Mouse (Mus musculus) heart, embryonic 16.5 days (tissue): Measurements from ENCODE around the gene 2210017I01Rik. TPM values are rescaled to one million over a fixed set of nuclear protein-coding genes. Genes with fewer than 3 reads are reported as not detected.

Experiments
- ATAC-seq: fragments of 200-750 bp; cut with Nextera tagmentation; replicated peaks from 2 replicates; pipeline ENCODE4 v1.8.0; 2017; ENCODE audit warnings: moderate number of reproducible peaks; ENCODE audit not compliant: insufficient read depth, low FRiP score; ENCODE audit errors: extremely low read depth
- H3K27ac ChIP-seq: fragments of 300-500 bp; sonication (generic); 2 replicates; pipeline ENCODE4 v1.5.1; 2014; ENCODE audit warnings: mild to moderate bottlenecking, low read length, control low read depth, moderate library complexity
- H3K27me3 ChIP-seq: fragments of 300-500 bp; sonication (generic); 2 replicates; pipeline ENCODE4 v1.6.1; 2014; ENCODE audit warnings: low read length, mixed read lengths; ENCODE audit not compliant: control insufficient read depth, insufficient read depth
- H3K36me3 ChIP-seq: fragments of 300-500 bp; sonication (generic); 2 replicates; pipeline ENCODE4 v1.6.1; 2014; ENCODE audit not compliant: control insufficient read depth, insufficient read depth
- H3K4me1 ChIP-seq: fragments of 300-500 bp; sonication (generic); 2 replicates; pipeline ENCODE4 v1.6.1; 2014; ENCODE audit warnings: low read length, mixed read lengths; ENCODE audit not compliant: control insufficient read depth, insufficient read depth
- H3K4me2 ChIP-seq: fragments of 300-500 bp; sonication (generic); 2 replicates; pipeline ENCODE4 v1.6.1; 2014; ENCODE audit warnings: low read depth, mild to moderate bottlenecking, control low read depth, low read length
- H3K4me3 ChIP-seq: fragments of 300-500 bp; sonication (generic); 2 replicates; pipeline ENCODE4 v1.5.1; 2014; ENCODE audit warnings: mild to moderate bottlenecking, control low read depth, low read length
- H3K9ac ChIP-seq: fragments of 300-500 bp; sonication (generic); 2 replicates; pipeline ENCODE4 v1.6.1; 2014; ENCODE audit warnings: low read length, control low read depth
- H3K9me3 ChIP-seq: fragments of 300-500 bp; sonication (generic); replicated peaks from 2 replicates; pipeline ENCODE4 v1.6.1; 2016; ENCODE audit warnings: low read length; ENCODE audit not compliant: control insufficient read depth
- WGBS: fragments of 180-500 bp; shearing (Covaris S2); extraction: QIAGEN DNeasy Blood & Tissue Kit; methylation state at CpG from one replicate; pipeline ENCODE4 v1.1.7; 2014; 5-methylcytosine and 5-hydroxymethylcytosine counted together
- polyA plus RNA-seq: library from polyadenylated mRNA; unstranded; fragments of >200 nt; fragmentation: Nextera tagmentation; extraction: Ambion mirVana; gene quantifications from 2 replicates; pipeline ENCODE4 v1.2.1, GENCODE M21; 2015

2210017I01Rik gene
- polyA plus RNA-seq, result not detected in 2 replicates

DNA sequence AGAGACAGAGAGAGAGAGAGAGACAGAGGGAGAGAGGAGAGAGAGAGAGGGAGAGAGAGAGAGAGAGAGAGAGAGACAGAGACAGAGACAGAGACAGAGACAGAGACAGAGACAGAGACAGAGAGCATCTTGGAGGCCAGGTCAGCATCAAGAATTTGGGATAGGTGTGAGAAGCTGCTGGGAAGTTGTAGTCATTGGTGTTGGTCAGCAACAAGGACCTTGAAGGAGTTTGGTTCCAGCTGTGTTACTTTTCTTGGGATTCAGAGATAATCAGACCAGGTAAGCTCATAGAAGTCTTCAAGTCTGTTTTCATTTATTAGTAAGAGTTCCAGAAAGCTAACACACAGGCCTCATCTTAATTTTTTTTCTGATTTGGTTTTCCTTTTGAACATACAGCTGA, at the start of gene 2210017I01Rik:
Gene 2210017I01Rik (minus strand): TSS at position 101 of the 400 bp plus-strand sequence.
- Histone ChIP-seq H3K36me3 (no peaks in the 10 kb centered on the region), H3K4me1 (no peaks in the 10 kb centered on the region), H3K4me3 (no peak within 1 kb of the TSS), H3K27ac (no peak within 1 kb of the TSS), H3K27me3 (no peaks in the 10 kb centered on the region), H3K9ac (no peak within 1 kb of the TSS), H3K4me2 (no peak within 1 kb of the TSS), H3K9me3 (no peaks in the 10 kb centered on the region)
- ATAC-seq, result no peak

DNA sequence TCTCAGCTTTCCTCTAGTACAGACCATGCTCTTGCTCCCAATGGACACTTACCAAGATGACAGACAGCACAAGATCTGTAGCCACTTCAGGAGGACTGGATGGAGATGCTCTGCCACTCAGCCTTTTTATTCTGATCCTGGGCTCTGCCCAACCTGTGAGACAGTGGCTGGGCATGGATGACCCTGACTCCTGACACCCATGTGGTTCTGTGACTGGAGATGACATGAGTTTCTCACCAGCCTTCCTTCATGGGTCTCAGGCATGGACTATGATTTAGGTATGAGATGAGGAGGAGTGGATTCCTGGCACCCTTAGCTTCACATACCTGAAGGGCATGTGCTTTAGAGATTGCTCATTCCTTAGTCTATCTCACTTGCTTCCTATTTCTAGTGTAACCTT, 49.5 kb upstream of the 2210017I01Rik start, which contains the start of gene Lce1b:
Gene Lce1b (minus strand): TSS at position 101 of the 400 bp plus-strand sequence.
- no peak for ATAC-seq
- H3K9ac ChIP-seq, result no peak within 1 kb of the TSS
- H3K36me3 ChIP-seq, result no peaks in the 10 kb centered on the region
- H3K4me2 ChIP-seq, result no peak within 1 kb of the TSS
- no peak within 1 kb of the TSS for H3K4me3 ChIP-seq
- no peaks in the 10 kb centered on the region for H3K4me1 ChIP-seq
- no peak within 1 kb of the TSS for H3K27ac ChIP-seq
- no peaks in the 10 kb centered on the region for H3K27me3 ChIP-seq
- H3K9me3 ChIP-seq, result no peaks in the 10 kb centered on the region

DNA sequence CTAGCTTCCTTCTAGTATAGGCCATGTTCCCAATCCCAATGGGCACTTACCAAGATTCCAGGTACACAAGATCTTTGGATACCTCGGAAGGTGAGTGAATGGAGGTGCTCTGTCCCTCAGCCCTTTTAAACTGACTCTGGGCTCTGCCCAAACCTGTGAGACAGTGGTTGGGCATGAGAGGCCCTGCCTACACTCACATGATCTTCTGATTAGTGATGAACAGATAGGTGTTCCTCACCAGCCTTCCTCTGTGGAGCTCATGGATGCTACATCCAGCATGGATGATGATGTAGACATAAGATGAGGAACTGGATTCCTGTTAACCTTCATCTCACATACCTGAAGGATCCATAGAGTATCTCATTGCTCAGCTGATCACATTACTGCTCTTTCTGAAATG, 40.9 kb upstream of the 2210017I01Rik start, which contains the start of gene Lce1a1:
Gene Lce1a1 (minus strand): TSS at position 101 of the 400 bp plus-strand sequence.
- no peaks in the 10 kb centered on the region for H3K27me3 ChIP-seq
- H3K4me3 ChIP-seq, result no peak within 1 kb of the TSS
- H3K36me3 ChIP-seq, result no peaks in the 10 kb centered on the region
- 73% methylated on average over 1 of the region's 1 CpGs for WGBS
- H3K9ac ChIP-seq, result no peak within 1 kb of the TSS
- no peak within 1 kb of the TSS for H3K27ac ChIP-seq
- no peaks in the 10 kb centered on the region for H3K9me3 ChIP-seq
- H3K4me1 ChIP-seq, result no peaks in the 10 kb centered on the region
- H3K4me2 ChIP-seq, result no peak within 1 kb of the TSS
- no peak for ATAC-seq

GRCm38 (mm10) chr3:92639854-92640253, 32.6 kb upstream of the 2210017I01Rik start:
- Histone ChIP-seq H3K27ac (no peak overlapping the region), H3K27me3 (no peaks in the 10 kb centered on the region), H3K9me3 (no peaks in the 10 kb centered on the region), H3K36me3 (no peaks in the 10 kb centered on the region), H3K4me3 (no peak overlapping the region), H3K4me2 (no peak overlapping the region), H3K4me1 (no peaks in the 10 kb centered on the region), H3K9ac (no peak overlapping the region)
- no peak for ATAC-seq
- WGBS, result 89% methylated on average over 15 of the region's 15 CpGs

DNA sequence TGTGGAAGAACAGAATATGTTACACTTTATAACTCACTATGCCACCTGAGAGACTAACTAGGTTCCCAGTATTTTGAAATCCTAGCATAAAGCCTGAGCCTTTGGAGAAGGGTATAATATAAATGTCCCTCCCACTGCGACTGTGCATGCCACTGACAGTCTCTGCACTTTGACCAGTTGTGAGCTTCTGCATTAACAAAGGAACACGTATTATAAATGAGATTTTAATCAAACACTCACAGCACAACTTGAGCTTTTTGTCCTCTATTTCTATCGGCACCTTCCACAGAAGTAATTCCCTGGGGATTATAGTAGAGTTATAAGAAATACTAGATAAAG, 31.3 kb upstream of the 2210017I01Rik start:
- no peak overlapping the region for H3K9ac ChIP-seq
- no peak overlapping the region for H3K4me3 ChIP-seq
- H3K27me3 ChIP-seq, result no peaks in the 10 kb centered on the region
- no peak for ATAC-seq
- H3K36me3 ChIP-seq, result no peaks in the 10 kb centered on the region
- 74% methylated on average over 3 of the region's 3 CpGs for WGBS
- no peaks in the 10 kb centered on the region for H3K4me1 ChIP-seq
- no peaks in the 10 kb centered on the region for H3K9me3 ChIP-seq
- no peak overlapping the region for H3K27ac ChIP-seq
- no peak overlapping the region for H3K4me2 ChIP-seq

DNA sequence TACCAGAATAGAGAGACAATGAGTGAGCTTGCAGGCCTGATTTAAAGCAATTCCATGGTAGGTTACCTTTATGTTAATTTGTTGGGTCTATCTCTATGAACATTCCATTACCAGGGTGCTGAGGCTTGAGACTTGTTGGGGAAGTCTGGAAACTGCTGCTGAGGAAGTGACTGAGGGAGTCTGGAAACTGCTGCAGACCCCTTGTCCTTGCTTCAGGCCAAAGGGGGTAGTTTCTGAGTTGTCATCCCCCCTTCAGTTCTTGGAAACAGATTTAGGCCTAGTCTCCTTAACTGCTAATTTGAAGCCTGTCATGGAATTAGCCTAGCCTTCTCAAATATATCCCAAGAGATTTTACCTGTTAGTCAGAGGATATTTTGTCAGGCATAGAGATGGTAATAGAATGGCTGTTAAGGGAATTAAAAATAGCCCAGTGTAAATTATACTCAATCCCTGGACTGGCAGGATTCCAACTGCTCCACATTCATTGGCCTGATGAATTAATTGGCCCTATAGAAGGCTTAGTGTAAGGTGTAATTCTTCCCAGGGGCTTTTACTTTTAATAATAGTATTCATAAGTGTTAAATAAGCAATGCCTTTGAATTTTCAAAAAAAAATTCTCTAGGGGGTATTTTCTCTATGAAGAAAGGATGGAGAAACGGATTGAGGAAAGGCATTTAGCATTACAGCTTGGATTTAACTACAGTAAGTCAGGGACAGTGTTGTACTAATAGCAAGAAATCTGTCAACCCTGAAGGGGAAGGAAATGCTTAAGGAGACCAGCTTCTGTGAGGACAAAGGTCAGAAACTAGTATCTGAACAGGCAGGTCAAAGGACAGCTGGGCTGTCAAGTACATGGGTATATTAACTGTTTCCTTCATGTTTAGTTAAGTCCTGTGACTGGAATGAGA, 30.7 kb upstream of the 2210017I01Rik start:
- H3K4me2 ChIP-seq, result no peak overlapping the region

DNA sequence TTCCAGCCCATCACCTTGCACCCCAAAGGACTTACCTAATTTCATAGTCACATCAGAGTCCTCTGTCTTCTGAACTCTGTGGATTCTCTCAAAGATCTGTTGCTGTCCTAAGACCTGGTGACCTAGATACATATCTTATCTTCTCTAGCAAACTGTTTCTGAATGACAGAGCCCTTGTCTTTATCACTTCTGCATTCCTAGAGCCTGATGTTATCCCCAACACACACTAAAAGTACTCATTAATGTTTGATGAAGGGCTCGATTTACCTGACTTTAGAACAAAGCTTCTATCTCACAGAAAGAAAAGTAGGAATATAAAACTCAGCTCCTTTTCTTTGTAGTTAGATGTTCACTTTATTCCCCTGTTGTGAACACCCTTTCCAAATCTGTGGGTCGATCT, 14.3 kb upstream of the 2210017I01Rik start, which contains the start of gene Lce6a:
Gene Lce6a (minus strand): TSS at position 101 of the 400 bp plus-strand sequence.
- H3K4me1 ChIP-seq, result no peaks in the 10 kb centered on the region
- no peaks in the 10 kb centered on the region for H3K36me3 ChIP-seq
- no peak within 1 kb of the TSS for H3K9ac ChIP-seq
- H3K27me3 ChIP-seq, result no peaks in the 10 kb centered on the region
- H3K4me3 ChIP-seq, result no peak within 1 kb of the TSS
- ATAC-seq, result no peak
- no peaks in the 10 kb centered on the region for H3K9me3 ChIP-seq
- H3K4me2 ChIP-seq, result no peak within 1 kb of the TSS
- 63% methylated on average over 2 of the region's 2 CpGs for WGBS
- no peak within 1 kb of the TSS for H3K27ac ChIP-seq

More for the DNA sequence above, 30.7 kb upstream of the 2210017I01Rik start:
- Histone ChIP-seq H3K9ac (no peak overlapping the region), H3K9me3 (no peaks in the 10 kb centered on the region), H3K4me3 (no peak overlapping the region), H3K27ac (no peak overlapping the region), H3K36me3 (no peaks in the 10 kb centered on the region), H3K4me1 (no peaks in the 10 kb centered on the region), H3K27me3 (no peaks in the 10 kb centered on the region)
- 57% methylated on average over 1 of the region's 1 CpGs for WGBS
- ATAC-seq, result no peak

- Histone ChIP-seq H3K4me2 (no peak overlapping the region), H3K4me1 (no peaks in the 10 kb centered on the region), H3K9ac (no peak overlapping the region), H3K36me3 (no peaks in the 10 kb centered on the region), H3K9me3 (no peaks in the 10 kb centered on the region), H3K27me3 (no peaks in the 10 kb centered on the region), H3K27ac (no peak overlapping the region), H3K4me3 (no peak overlapping the region)
- no peak for ATAC-seq
- WGBS, result 32% methylated on average over 1 of the region's 1 CpGs
Measured at GRCm38 (mm10) chr3:92609804-92610203, 2.5 kb upstream of the 2210017I01Rik start.

GRCm38 (mm10) chr3:92602169-92602568, 5.1 kb downstream of the 2210017I01Rik start:
- H3K27ac ChIP-seq, result no peak overlapping the region
- H3K4me1 ChIP-seq, result no peaks in the 10 kb centered on the region
- no peaks in the 10 kb centered on the region for H3K36me3 ChIP-seq
- H3K4me2 ChIP-seq, result no peak overlapping the region
- WGBS, result 37% methylated on average over 1 of the region's 1 CpGs
- H3K9ac ChIP-seq, result no peak overlapping the region
- ATAC-seq, result no peak
- H3K9me3 ChIP-seq, result no peaks in the 10 kb centered on the region
- H3K4me3 ChIP-seq, result no peak overlapping the region
- no peaks in the 10 kb centered on the region for H3K27me3 ChIP-seq
